Mouse (Mus musculus) embryo, embryonic 11 days (tissue): Measurements from ENCODE around the gene Cavin1.

Source experiments
- DNase-seq: peaks from one replicate; pipeline ENCODE4 v3.0.0-alpha.2; 2015

Cavin1 gene

DNA sequence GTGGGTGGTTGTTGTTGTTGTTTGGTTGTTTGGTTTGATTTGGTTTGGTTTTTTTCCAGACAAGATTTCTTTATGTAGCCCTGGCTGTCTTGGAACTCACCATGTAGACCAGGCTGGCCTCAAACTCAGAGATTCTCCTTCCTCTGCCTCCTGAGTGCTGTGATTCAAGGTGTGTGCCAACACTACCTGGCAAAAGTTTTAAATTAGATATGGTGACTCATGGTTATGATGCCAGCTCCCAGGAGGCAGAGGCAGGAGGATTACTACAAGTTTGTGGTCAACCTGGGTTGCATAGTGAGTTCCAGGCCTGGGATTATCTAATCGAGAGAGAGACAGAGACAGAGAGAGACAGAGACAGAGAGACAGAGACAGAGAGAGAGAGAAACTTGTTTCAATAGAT, 9.8 kb upstream of the Cavin1 start:
- DNase-seq: no peak

- no peak for DNase-seq
These were observed 9.2 kb upstream of the Cavin1 start for GRCm38 (mm10) chr11:100979887-100980286.

- DNase-seq: no peak
These were observed 4.6 kb upstream of the Cavin1 start for GRCm38 (mm10) chr11:100975241-100975640.

GRCm38 (mm10) chr11:100974381-100974970, 3.8 kb upstream of the Cavin1 start:
- DNase-seq: no peak

DNA sequence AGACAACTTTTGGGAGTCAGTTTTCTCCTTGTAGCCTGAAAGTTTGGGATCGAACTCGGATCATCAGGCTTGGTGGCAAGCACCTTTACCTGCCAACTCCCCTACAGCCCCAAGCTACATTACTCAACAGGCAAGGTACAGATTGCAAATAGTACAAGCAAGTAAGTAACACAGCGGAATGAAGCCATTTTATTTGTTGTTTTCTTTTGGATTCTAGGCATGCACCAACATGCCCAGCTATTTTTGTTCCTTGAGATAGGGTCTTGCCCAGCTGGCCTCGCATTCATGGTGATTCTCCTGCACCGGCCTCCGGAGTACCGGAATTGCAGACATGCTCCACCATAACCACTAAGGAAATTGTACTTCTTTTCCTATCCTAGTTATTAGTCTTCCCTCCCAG, 2.6 kb upstream of the Cavin1 start:
- DNase-seq: no peak

DNA sequence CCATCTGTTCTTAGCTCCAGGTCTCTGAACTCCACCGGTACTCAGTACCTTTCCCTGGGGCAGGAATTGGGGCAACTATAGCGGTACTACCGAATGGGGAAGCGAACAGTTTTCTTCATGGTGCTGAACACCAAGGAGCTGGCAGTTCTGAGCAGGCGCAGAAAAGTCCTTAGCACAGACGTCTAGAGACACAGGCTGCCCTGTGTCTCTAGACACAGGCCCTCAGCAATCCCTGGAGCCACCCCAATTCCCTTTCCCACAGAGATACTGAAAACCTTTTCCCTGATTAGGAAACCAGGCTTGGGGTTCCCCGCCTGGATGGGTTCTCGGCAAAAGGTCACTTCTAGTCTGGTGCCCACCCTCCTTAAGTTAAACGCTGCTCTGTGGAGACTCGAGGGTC, 768 bp upstream of the Cavin1 start:
- no peak for DNase-seq

GRCm38 (mm10) chr11:100969744-100970556, 737 bp downstream of the Cavin1 start:
- DNase-seq: peak; percentile 39

DNA sequence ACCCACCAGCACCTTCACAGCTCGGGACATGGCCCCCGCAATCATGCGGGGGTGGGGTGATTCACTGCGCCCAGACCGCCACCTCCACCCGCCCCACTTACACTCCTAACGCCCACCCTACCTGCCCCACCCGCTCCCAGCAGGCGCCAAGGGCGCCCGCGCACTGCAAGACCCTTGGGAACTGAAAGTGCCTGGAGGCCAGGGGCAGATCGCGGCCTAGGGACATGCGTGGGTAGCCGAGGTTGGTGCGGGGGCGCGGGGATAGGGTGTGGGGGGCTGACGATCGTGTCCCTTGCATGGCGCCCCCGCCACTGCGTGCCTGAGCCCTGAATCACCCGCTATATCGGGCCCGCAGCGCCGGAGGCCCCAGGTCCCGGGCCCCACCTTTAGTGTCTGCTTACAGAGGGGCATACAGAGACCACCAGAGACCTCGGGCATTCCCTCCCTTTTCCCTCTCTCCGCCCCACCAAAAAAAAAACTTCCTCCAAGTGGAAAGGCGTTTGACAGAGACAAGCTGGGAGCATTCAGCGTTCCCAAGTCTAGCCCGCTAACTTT, 1.4 kb downstream of the Cavin1 start:
- DNase-seq: no peak

- DNase-seq: no peak
These were observed 2.2 kb downstream of the Cavin1 start for GRCm38 (mm10) chr11:100968501-100968900.

GRCm38 (mm10) chr11:100967881-100968420, 2.7 kb downstream of the Cavin1 start:
- DNase-seq: no peak

DNA sequence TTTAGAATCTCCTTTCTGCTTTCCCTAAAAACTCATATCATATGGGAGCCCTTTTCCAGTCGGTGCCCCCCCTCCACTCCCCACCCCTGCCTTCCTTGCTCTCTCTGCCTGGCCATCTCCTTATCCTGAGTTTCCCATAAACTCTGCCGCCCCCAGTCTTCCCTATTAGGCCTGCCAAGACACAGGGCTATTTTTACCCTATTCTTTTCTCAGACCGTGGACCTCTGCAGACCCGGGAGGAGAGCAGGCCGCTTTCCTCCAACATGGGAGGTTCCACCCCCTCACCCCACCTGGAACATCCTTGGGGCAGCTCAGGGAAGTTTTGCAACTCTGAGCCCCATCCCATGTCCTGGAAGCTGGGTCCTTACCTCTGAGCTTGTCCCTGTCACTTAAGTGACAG, 3.3 kb downstream of the Cavin1 start:
- no peak for DNase-seq

- no peak for DNase-seq
These were observed 4.9 kb downstream of the Cavin1 start for GRCm38 (mm10) chr11:100965760-100966159.

- no peak for DNase-seq
These were observed 5.7 kb downstream of the Cavin1 start for GRCm38 (mm10) chr11:100964901-100965542.

- no peak for DNase-seq
These were observed 6.5 kb downstream of the Cavin1 start for GRCm38 (mm10) chr11:100964180-100964579.

DNA sequence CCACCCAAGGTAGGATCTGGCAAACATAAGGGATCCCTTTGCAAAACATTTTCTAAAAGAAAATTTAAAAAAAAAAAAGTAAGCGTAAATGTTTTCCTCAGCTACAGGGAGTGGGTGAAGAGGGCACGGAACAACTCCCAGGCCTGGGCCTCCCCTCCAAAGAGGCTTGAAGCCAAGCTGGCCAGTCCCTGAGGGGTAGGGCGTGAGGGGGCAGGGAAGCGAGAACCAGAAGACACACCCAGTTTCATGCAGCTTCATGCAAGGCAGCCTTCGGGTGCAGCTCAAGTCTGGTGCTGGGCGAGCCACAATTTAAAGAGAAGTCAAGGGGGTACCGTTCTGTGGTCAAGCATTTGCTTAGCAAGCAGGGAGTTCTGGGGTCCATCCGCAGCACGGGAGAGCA, 7.0 kb downstream of the Cavin1 start:
- no peak for DNase-seq

DNA sequence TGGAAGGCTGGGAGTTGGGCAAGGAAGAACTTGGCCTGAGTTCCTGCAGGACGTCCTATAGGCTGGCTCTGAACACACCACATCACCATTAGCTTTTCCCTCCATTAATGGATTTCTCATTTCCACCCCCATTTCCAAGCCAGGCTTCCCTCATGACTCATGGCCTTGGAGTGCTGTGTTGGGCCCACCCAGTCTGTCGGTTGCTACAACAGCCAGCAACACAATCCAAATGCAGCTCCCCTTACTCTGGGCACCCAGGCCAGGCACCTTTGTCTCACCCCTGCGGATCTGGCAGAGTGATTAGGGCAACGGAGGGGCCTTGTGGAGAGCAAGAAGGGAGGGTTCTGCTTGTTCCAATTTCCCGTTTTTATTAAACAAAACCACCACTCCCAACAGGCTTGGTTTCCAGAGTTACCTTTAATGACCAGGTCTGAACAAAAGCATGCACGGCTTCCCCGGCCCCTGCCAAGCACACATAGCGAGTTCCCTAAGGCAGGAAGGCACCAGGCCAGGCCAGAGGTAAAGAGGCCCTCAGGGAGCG, 8.2 kb downstream of the Cavin1 start:
- no peak for DNase-seq

DNA sequence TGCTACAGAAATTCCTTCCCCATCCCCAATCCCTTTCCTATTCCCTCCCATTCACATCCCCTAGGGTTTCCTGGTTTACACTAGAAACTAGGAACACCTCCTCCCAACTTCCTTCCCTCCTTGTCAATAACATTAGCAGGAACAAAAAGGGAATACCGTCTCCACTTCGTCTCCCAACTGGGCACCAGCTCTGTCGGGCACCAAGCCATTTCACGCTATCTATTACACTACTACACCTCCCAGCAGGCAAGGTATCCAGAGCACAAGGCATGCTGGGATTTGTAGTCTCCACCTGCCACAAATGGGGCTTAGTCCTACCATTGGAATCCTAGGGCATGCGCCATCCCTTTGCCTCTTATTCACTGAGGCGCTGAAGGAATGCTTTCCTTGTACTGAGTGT, 10.1 kb downstream of the Cavin1 start:
- peak; percentile 57 for DNase-seq

- no peak for DNase-seq
These were observed 10.9 kb downstream of the Cavin1 start for GRCm38 (mm10) chr11:100959826-100960225.

DNA sequence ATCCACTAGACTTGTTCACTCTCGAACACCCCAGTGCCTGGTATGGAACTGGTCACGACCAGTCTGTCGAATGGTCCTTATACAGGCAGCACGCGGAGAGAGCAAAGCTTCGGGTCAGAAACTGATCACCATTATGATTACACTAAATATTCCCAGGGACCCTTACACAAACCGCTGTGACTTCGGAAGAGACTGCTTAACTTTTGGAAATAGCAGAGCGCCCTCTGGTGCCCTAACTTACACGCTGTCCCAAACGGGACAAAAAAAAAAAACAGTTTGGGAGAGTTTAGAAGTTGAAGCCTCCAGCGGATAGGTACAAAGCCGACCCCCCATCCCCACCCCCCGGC, 11.2 kb downstream of the Cavin1 start:
- peak; percentile 89 for DNase-seq

- DNase-seq: no peak
These were observed 11.8 kb downstream of the Cavin1 start for GRCm38 (mm10) chr11:100958613-100959463.

DNA sequence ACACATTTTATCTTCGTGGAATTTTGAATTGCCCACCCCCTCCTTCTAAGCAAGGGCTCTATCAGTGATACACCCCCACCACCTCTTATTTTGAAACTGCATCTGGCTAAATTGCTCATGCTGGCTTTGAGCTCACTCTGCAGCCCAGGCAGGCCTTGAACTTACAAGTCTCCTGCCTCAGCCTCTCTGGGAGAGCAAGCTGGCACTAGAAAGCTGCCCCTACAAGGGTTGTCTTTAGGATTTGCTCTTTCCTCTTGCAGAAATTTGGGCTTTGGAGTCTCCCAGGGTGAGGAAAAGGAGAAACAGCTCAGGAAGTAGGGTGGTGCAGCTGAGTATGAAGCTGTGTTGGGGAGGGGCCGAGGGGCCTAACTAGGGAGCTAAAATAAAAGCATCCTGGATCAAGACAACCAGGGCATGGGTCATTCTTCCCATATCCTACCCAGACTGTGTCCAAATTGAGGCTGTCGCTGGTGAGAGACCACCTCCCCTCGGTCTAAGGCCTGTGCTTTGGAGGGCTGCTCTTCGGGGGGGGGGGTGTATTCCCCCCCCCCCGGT, 12.7 kb downstream of the Cavin1 start:
- no peak for DNase-seq

DNA sequence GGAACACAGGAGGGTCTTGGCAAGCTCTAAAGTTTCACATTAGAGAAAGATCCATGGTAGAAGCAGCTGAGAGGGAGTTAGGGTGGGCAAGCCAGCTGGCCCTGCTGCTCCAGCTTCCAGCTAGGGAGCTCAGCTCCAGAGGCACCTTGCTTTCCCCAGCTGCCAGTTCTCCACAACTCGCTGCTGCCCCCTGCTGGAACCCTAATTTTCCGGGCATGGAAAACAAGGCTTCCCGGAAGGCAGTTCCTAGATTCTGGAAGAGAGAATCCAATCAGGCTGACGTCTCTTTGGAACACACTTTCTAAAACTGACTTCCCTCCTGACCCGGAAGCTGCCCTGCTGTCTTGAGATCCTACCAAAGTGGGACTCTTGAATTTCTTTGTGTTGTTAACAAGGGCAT, 13.4 kb downstream of the Cavin1 start:
- DNase-seq: peak; percentile 90
